Mouse (Mus musculus): ENCODE data around the gene Ptprn2. TPM values are rescaled to one million over a fixed set of nuclear protein-coding genes. Genes with fewer than 3 reads are reported as not detected.
A peak's percentile ranks its signal among the peaks of the same experiment; 100 is the strongest.

The Ptprn2 gene
- polyA plus RNA-seq, 1 experiment from 2014 or later, result 0.05 TPM

DNA sequence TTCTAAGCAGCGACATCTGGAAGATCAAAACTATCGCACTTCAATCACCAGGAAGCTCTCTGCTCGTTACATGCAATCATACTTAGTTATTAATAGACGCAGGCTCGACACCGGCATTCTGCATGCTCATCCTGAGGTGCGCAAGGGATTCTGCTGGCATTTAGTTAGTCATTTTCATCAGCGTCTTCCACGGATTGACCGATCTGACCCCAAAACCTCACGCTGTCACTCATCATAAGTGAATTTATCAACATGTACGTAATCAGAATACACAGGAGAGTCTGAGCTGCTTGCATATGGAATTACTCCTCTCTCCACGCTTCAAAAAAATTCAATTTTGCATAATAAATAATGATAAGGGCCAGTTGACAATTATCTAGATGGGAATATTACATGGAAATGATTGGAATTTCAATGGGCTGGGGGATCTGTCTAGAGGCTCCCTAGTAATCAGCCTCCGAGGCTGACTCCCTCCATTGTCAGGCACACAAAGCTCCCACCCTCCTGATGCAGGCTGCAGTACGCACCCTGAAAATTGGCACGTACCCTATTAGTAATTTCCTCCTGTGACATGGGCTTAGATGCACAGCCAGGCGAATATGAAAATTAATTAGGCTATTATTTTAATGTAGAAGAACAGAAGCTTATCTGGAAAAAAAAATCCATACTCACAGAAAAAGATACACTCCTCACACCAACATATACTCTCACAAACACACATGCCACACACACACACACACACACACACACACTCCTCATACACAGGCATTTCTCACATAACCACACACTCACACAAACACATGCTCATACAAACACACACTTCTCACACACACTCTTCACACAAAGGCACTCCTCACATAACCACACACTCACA, 819.5 kb downstream of the Ptprn2 start:
- Histone ChIP-seq H3K4me1 (replicated peaks) (no peaks in the 10 kb centered on the region), H3K9me3 (replicated peaks) (no peaks in the 10 kb centered on the region), H3K9ac (no peak overlapping the region), H3K4me2 (no peak overlapping the region), H3K27ac (no peak overlapping the region), H3K27me3 (no peaks in the 10 kb centered on the region), H3K36me3 (no peaks in the 10 kb centered on the region), H3K4me3 (replicated peaks) (no peak overlapping the region)
- ATAC-seq (ENCODE audit: low read depth) (no peak), DNase-seq (no peak)
- WGBS (ENCODE audit: insufficient replicate concordance), result 70% methylated on average over 17 of the region's 17 CpGs

GRCm38 (mm10) chr12:117305625-117306105, 820.1 kb downstream of the Ptprn2 start:
- Histone ChIP-seq H3K9ac (no peak overlapping the region), H3K27me3 (no peaks in the 10 kb centered on the region), H3K36me3 (no peaks in the 10 kb centered on the region), H3K9me3 (replicated peaks) (no peaks in the 10 kb centered on the region), H3K4me3 (replicated peaks) (no peak overlapping the region), H3K27ac (no peak overlapping the region), H3K4me2 (no peak overlapping the region), H3K4me1 (replicated peaks) (no peaks in the 10 kb centered on the region)
- WGBS (ENCODE audit: insufficient replicate concordance), result 69% methylated on average over 5 of the region's 5 CpGs
- DNase-seq (no peak), ATAC-seq (ENCODE audit: low read depth) (no peak)

DNA sequence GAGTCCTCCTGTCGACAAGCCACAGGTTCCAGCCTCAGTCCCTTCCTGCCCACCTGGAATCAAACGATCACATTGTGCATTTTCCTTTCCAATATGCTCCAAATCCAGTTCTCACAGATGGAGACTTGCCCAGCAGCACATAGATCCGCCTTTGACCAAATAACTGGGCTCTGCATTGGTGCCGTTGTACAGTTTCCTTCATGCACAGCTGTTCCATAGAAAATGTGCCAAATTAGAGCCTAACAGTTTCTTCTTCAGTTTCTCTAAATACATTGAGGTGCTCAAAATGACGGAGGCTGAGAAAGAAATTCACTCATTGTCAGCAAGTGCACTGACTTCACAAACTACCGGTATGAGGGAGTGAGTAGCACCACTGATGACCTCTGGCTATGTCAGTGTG, 826.6 kb downstream of the Ptprn2 start:
- no peak for ATAC-seq (ENCODE audit: low read depth)
- WGBS (ENCODE audit: insufficient replicate concordance), result 52% methylated on average over 6 of the region's 6 CpGs

DNA sequence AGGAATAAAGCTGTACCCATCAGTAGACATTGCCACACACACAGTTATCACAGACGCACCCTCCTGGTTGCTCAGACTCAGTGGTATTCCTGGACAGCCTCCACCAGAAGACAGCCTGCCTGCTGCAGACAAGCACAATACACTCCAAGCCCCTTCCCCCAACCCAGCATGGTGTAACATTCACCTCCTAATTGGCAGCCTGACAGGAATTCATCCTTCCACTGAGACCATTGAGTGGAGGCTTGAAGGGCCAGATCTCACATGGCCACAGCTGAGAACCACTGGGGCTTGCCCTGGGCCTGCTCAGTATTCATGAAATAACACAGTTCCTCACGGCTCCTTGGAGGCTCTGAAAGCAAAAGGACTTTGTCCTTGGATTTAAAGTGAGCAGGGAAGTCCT, 829.5 kb downstream of the Ptprn2 start:
- H3K9ac ChIP-seq, result no peak overlapping the region
- ATAC-seq (ENCODE audit: low read depth), result no peak
- no peaks in the 10 kb centered on the region for H3K27me3 ChIP-seq
- no peak overlapping the region for H3K4me3 ChIP-seq (replicated peaks)
- H3K36me3 ChIP-seq, result no peaks in the 10 kb centered on the region
- H3K9me3 ChIP-seq (replicated peaks), result no peaks in the 10 kb centered on the region
- no peak for DNase-seq
- WGBS (ENCODE audit: insufficient replicate concordance), result 46% methylated on average over 2 of the region's 2 CpGs
- no peak overlapping the region for H3K4me2 ChIP-seq
- H3K27ac ChIP-seq, result no peak overlapping the region
- H3K4me1 ChIP-seq (replicated peaks), result no peaks in the 10 kb centered on the region

More for the DNA sequence above, 826.6 kb downstream of the Ptprn2 start:
- no peak overlapping the region for H3K9ac ChIP-seq
- no peaks in the 10 kb centered on the region for H3K4me1 ChIP-seq (replicated peaks)
- no peaks in the 10 kb centered on the region for H3K36me3 ChIP-seq
- no peaks in the 10 kb centered on the region for H3K9me3 ChIP-seq (replicated peaks)
- H3K4me2 ChIP-seq, result no peak overlapping the region
- no peak for DNase-seq
- H3K27me3 ChIP-seq, result no peaks in the 10 kb centered on the region
- no peak overlapping the region for H3K27ac ChIP-seq
- no peak overlapping the region for H3K4me3 ChIP-seq (replicated peaks)

- no peak overlapping the region for H3K4me3 ChIP-seq (replicated peaks)
- no peak for ATAC-seq (ENCODE audit: low read depth)
- H3K4me2 ChIP-seq, result no peak overlapping the region
- H3K27ac ChIP-seq, result no peak overlapping the region
- no peaks in the 10 kb centered on the region for H3K36me3 ChIP-seq
- H3K9ac ChIP-seq, result no peak overlapping the region
- H3K4me1 ChIP-seq (replicated peaks), result no peaks in the 10 kb centered on the region
- H3K9me3 ChIP-seq (replicated peaks), result no peaks in the 10 kb centered on the region
- 59% methylated on average over 3 of the region's 3 CpGs for WGBS (ENCODE audit: insufficient replicate concordance)
- H3K27me3 ChIP-seq, result no peaks in the 10 kb centered on the region
- DNase-seq, result no peak
These were observed 830.1 kb downstream of the Ptprn2 start for GRCm38 (mm10) chr12:117315661-117316060.

DNA sequence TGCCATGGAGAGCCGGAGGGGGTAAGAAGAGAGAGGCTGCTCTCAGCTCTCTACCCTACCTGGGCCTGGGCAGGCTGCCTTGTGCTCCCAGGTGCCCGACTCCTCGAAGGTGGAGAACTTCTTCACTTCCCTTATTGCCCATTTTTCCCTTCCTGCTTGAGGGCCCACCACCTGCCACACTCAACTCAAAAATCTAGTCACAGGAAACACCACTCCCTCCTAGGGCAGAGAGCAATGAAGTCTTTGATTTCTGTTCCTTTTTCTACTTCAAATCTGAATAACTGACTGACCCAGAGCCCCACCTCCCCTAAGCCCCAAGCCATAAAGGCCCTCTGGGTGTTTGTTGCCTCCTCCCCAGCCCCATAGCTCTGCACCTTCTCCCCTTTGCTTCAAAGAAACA, 832.7 kb downstream of the Ptprn2 start:
- Histone ChIP-seq H3K27me3 (no peaks in the 10 kb centered on the region), H3K36me3 (no peaks in the 10 kb centered on the region), H3K9me3 (replicated peaks) (no peaks in the 10 kb centered on the region), H3K4me1 (replicated peaks) (no peaks in the 10 kb centered on the region), H3K9ac (no peak overlapping the region), H3K4me3 (replicated peaks) (no peak overlapping the region), H3K27ac (no peak overlapping the region), H3K4me2 (no peak overlapping the region)
- 45% methylated on average over 3 of the region's 3 CpGs for WGBS (ENCODE audit: insufficient replicate concordance)
- ATAC-seq (ENCODE audit: low read depth), result no peak
- DNase-seq, result no peak

GRCm38 (mm10) chr12:117323017-117323416, 837.5 kb downstream of the Ptprn2 start:
- ATAC-seq (ENCODE audit: low read depth) (no peak), DNase-seq (no peak)
- Histone ChIP-seq H3K9me3 (replicated peaks) (no peaks in the 10 kb centered on the region), H3K9ac (no peak overlapping the region), H3K4me2 (no peak overlapping the region), H3K4me1 (replicated peaks) (no peaks in the 10 kb centered on the region), H3K27me3 (no peaks in the 10 kb centered on the region), H3K27ac (no peak overlapping the region), H3K36me3 (no peaks in the 10 kb centered on the region), H3K4me3 (replicated peaks) (no peak overlapping the region)
- WGBS (ENCODE audit: insufficient replicate concordance), result 75% methylated on average over 3 of the region's 3 CpGs

MicroRNAs within 50 kb of the gene (microRNA counts, 519-probe panel; counts per million panel counts)
- 3,111 counts per million, percentile 17 among the panel's probes with 10 or more counts for microRNA mmu-miR-153

Small RNAs within 50 kb of the gene (microRNA-seq; reads per million reads assigned to microRNA genes)
- gene Mir153, result 13.5 reads per million, percentile 28 among the genes with 10 or more reads in this experiment

Other genes with a start within 250 kb of the Ptprn2 start
- 5.1 and 5.2 TPM in 2 replicates for gene Wdr60, start 222.7 kb upstream of the Ptprn2 start, polyA plus RNA-seq (2015; fragmentation: Nextera tagmentation; extraction: Ambion mirVana)
- not detected in 2 replicates for gene Gm11027, start 210.3 kb upstream of the Ptprn2 start, polyA plus RNA-seq (2015; fragmentation: Nextera tagmentation; extraction: Ambion mirVana)
- 8.3 and 9.8 TPM in 2 replicates for gene Esyt2, start 204.5 kb upstream of the Ptprn2 start, polyA plus RNA-seq (2015; fragmentation: Nextera tagmentation; extraction: Ambion mirVana)
- 44.1 and 58.2 TPM in 2 replicates for gene Ncapg2, start 80.3 kb upstream of the Ptprn2 start, polyA plus RNA-seq (2015; fragmentation: Nextera tagmentation; extraction: Ambion mirVana)

Measured in liver, embryonic 13.5 days (tissue).